Comparison of ENCODE assay signal across 8 mouse cellular contexts in the genomic region with DNA sequence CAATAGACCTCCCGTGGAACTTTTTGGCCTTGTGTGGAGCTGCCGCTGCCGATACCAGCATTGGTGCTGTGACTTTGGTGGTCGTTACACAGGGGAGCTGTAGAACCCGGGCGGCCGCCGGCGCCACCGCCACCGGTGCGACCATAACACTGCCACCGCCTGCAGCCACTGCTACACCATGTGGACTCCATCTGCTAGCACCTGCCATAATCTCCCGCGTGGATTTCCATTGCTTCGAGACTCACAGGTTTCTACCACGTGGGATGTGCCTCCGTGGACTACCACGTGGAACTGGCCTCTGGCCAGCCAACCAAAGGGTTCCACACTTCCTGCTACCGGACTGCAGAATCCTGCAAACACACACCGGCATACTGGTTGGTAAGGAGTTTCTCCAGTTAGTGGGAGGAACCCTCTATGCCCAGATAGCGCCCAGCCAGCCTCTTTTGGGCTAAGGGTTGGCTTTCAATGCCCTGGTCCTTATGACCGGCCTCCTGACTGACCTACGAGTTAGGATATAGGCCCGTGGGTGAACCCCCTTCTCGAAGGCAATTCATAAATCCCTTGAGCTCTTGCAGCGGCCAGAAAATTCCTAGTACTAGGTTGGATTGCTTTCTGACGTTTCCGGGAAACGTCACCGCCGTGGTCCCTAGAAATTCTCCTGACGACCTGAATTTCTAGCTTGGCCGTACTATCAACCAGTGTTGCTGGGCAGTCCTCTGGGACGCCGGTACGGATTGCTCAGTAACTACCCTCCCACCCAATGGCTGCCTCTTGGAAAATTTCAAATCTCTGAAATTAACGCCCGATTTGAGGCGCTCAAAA. TPM values are rescaled to one million over a fixed set of nuclear protein-coding genes. Genes with fewer than 3 reads are reported as not detected.
DNase-seq lines count a peak whose midpoint lies in the region; ATAC-seq lines count a peak whose summit lies in the region.

No protein-coding gene starts in this region.

- ATAC-seq in heart, embryonic 13.5 days (ENCODE audit: extremely low read depth, insufficient number of reproducible peaks, low FRiP score, low TSS enrichment), result peak; percentile 26
- ATAC-seq in kidney, embryonic 14.5 days (ENCODE audit: low FRiP score, low TSS enrichment), result peak; percentile 65
- peak; percentile 28 for ATAC-seq in liver, embryonic 12.5 days
- ATAC-seq in midbrain, embryonic 16.5 days, result peak; percentile 79

- WGBS in heart, embryonic 13.5 days, result 1% methylated on average over 40 of the region's 40 CpGs
- WGBS in kidney, embryonic 14.5 days, result 4% methylated on average over 40 of the region's 40 CpGs
- WGBS in liver, embryonic 12.5 days (ENCODE audit: insufficient replicate concordance), result 1% methylated on average over 40 of the region's 40 CpGs
- 2% methylated on average over 40 of the region's 40 CpGs for WGBS in midbrain, embryonic 16.5 days

- no peaks in the 10 kb centered on the region for H3K9me3 ChIP-seq in heart, embryonic 13.5 days
- H3K9me3 ChIP-seq in kidney, embryonic 14.5 days (ENCODE audit: control insufficient read depth, low read length), result no peaks in the 10 kb centered on the region
- no peaks in the 10 kb centered on the region for H3K9me3 ChIP-seq in liver, embryonic 12.5 days (replicated peaks)
- no peaks in the 10 kb centered on the region for H3K9me3 ChIP-seq in midbrain, embryonic 16.5 days (replicated peaks; ENCODE audit: control insufficient read depth, low read length, poor library complexity, severe bottlenecking)

- peak overlapping the region; percentile 83 for H3K4me2 ChIP-seq in heart, embryonic 13.5 days
- peak overlapping the region; percentile 84 for H3K4me2 ChIP-seq in kidney, embryonic 14.5 days (replicated peaks; ENCODE audit: low read depth, low read length)
- peak overlapping the region; percentile 92 for H3K4me2 ChIP-seq in liver, embryonic 12.5 days
- peak overlapping the region; percentile 86 for H3K4me2 ChIP-seq in midbrain, embryonic 16.5 days (ENCODE audit: low read length)

- peak overlapping the region; percentile 83 for H3K27ac ChIP-seq in heart, embryonic 13.5 days (replicated peaks)
- peak overlapping the region; percentile 45 for H3K27ac ChIP-seq in kidney, embryonic 14.5 days (ENCODE audit: low read depth, low read length)
- peak overlapping the region; percentile 69 for H3K27ac ChIP-seq in liver, embryonic 12.5 days
- H3K27ac ChIP-seq in midbrain, embryonic 16.5 days (ENCODE audit: low read length), result peak overlapping the region; percentile 85

- DNase-seq in B cell, adult 2 months, result peak; percentile 17 to 34
- DNase-seq in ZHBTc4 (ENCODE audit: low read depth, low spot score), result peak; percentile 52
- DNase-seq in embryo, embryonic 11 days, result peak; percentile 72
- DNase-seq in testis, postnatal 14 days (ENCODE audit: low spot score), result peak; percentile 63

- H3K36me3 ChIP-seq in heart, embryonic 13.5 days, result peaks cover 5% of the 10 kb centered on the region; the same call in 1 of the 2 replicates
- no peaks in the 10 kb centered on the region for H3K36me3 ChIP-seq in kidney, embryonic 14.5 days (ENCODE audit: control insufficient read depth, insufficient read depth, low read length)
- no peaks in the 10 kb centered on the region for H3K36me3 ChIP-seq in liver, embryonic 12.5 days
- H3K36me3 ChIP-seq in midbrain, embryonic 16.5 days (ENCODE audit: control insufficient read depth, insufficient read depth, low read length), result no peaks in the 10 kb centered on the region

- H3K9ac ChIP-seq in heart, embryonic 13.5 days, result peak overlapping the region; percentile 80
- H3K9ac ChIP-seq in kidney, embryonic 14.5 days (ENCODE audit: low read depth, low read length), result peak overlapping the region; percentile 61
- peak overlapping the region; percentile 65 for H3K9ac ChIP-seq in liver, embryonic 12.5 days
- peak overlapping the region; percentile 65 for H3K9ac ChIP-seq in midbrain, embryonic 16.5 days (ENCODE audit: low read depth, low read length)

- H3K4me3 ChIP-seq in heart, embryonic 13.5 days, result peak overlapping the region; percentile 56
- peak overlapping the region; percentile 42 for H3K4me3 ChIP-seq in kidney, embryonic 14.5 days (ENCODE audit: low read length)
- peak overlapping the region; percentile 64 for H3K4me3 ChIP-seq in liver, embryonic 12.5 days
- peak overlapping the region; percentile 51 for H3K4me3 ChIP-seq in midbrain, embryonic 16.5 days (ENCODE audit: low read depth, low read length)

- peaks cover 32% of the 10 kb centered on the region for H3K4me1 ChIP-seq in heart, embryonic 13.5 days
- H3K4me1 ChIP-seq in kidney, embryonic 14.5 days (ENCODE audit: control insufficient read depth, insufficient read depth, low read length), result no peaks in the 10 kb centered on the region; the same call in 1 of the 2 replicates
- H3K4me1 ChIP-seq in liver, embryonic 12.5 days, result peaks cover 37% of the 10 kb centered on the region
- H3K4me1 ChIP-seq in midbrain, embryonic 16.5 days (ENCODE audit: control insufficient read depth, insufficient read depth, low read length), result peaks cover 11% of the 10 kb centered on the region

- no peaks in the 10 kb centered on the region for H3K27me3 ChIP-seq in heart, embryonic 13.5 days (replicated peaks)
- no peaks in the 10 kb centered on the region for H3K27me3 ChIP-seq in kidney, embryonic 14.5 days (ENCODE audit: control insufficient read depth, insufficient read depth, low read length)
- no peaks in the 10 kb centered on the region; the same call in 1 of the 2 replicates for H3K27me3 ChIP-seq in liver, embryonic 12.5 days (replicated peaks)
- no peaks in the 10 kb centered on the region for H3K27me3 ChIP-seq in midbrain, embryonic 16.5 days (ENCODE audit: control insufficient read depth, insufficient read depth, low read depth, low read length)

RNA-seq across cellular contexts. Expression of gene Eef1a1, which starts 32.0 kb away (rescaled TPM):
- polyA plus RNA-seq in heart, embryonic 13.5 days (2015; fragmentation: Nextera tagmentation; extraction: Ambion mirVana), result 3,078 and 3,363 TPM in 2 replicates
- 5,322 and 6,193 TPM in 2 replicates for polyA plus RNA-seq in kidney, embryonic 14.5 days (2014; fragmentation: Nextera tagmentation; extraction: Ambion mirVana)
- polyA plus RNA-seq in liver, embryonic 12.5 days (2016; fragmentation: Nextera tagmentation; extraction: Ambion mirVana), result 2,705 and 2,706 TPM in 2 replicates
- polyA plus RNA-seq in midbrain, embryonic 16.5 days (2015; fragmentation: Nextera tagmentation; extraction: Ambion mirVana), result 2,998 and 3,109 TPM in 2 replicates

Comparison
In these comparisons a context has a peak if more than half of its experiments do, and no peak if none do; other contexts are left out.
1. Peak in every context shown above with its lines: DNase-seq, ATAC-seq, H3K4me3 ChIP-seq and H3K27ac ChIP-seq.
2. ATAC-seq: peak in every context shown above with its lines; median percentile 79 in midbrain, embryonic 16.5 days; 65 in kidney, embryonic 14.5 days; 28 in liver, embryonic 12.5 days; 26 in heart, embryonic 13.5 days.